Mouse (Mus musculus) CH12.LX (cell line): ENCODE results near the gene Tulp2. TPM values are rescaled to one million over a fixed set of nuclear protein-coding genes. Genes with fewer than 3 reads are reported as not detected.

Experiments
- DNase-seq: peaks from one replicate; pipeline ENCODE4 v3.0.0-alpha.2; 2013; ENCODE audit errors: extremely low read depth
- H3K27ac ChIP-seq: 2 replicates; pipeline ENCODE4 v1.5.1; 2012; ENCODE audit warnings: low read depth, mild to moderate bottlenecking, control low read depth, moderate library complexity; ENCODE audit not compliant: insufficient read depth
- H3K27me3 ChIP-seq: replicated peaks from 2 replicates; pipeline ENCODE3; 2012; ENCODE audit warnings: inconsistent platforms
- H3K36me3 ChIP-seq, 2 experiments: replicated peaks in 1 of 2; 2 replicates each; pipeline versions ENCODE3 to v1.6.1; 2012; ENCODE audit warnings: inconsistent platforms in 1 of 2, low read length in 1 of 2, mild to moderate bottlenecking in 1 of 2, mixed read lengths in 1 of 2, moderate library complexity in 1 of 2; ENCODE audit not compliant: control insufficient read depth in 1 of 2, insufficient read depth in 1 of 2
- H3K4me1 ChIP-seq, 2 experiments: 2 replicates each; pipeline ENCODE4 v1.6.1; 2012; ENCODE audit warnings: inconsistent platforms in 1 of 2, moderate library complexity in 1 of 2; ENCODE audit not compliant: insufficient read depth in 2 of 2, control insufficient read depth in 1 of 2
- H3K4me2 ChIP-seq: 2 replicates; pipeline ENCODE4 v1.6.1; 2012; ENCODE audit warnings: low read depth, mild to moderate bottlenecking, control low read depth; ENCODE audit not compliant: poor library complexity, insufficient read depth, severe bottlenecking
- H3K4me3 ChIP-seq, 3 experiments: fragments of 150-350 bp in 1 of 3; sonication (generic) in 1 of 3; replicated peaks in 1 of 3; 2 replicates each; pipeline versions ENCODE3 to v1.5.1; 2011 to 2012; ENCODE audit warnings: low read depth in 2 of 3, low read length in 2 of 3, mild to moderate bottlenecking in 2 of 3, moderate library complexity in 2 of 3, control low read depth in 1 of 3, improper control_type of control experiment in 1 of 3, inconsistent platforms in 1 of 3, mixed read lengths in 1 of 3; ENCODE audit not compliant: poor library complexity in 1 of 3
- H3K79me2 ChIP-seq: replicated peaks from 2 replicates; pipeline ENCODE4 v1.6.1; 2012; ENCODE audit warnings: mild to moderate bottlenecking, moderate library complexity; ENCODE audit not compliant: control insufficient read depth, poor library complexity, insufficient read depth, severe bottlenecking; ENCODE audit errors: extremely low read depth
- H3K9ac ChIP-seq: 2 replicates; pipeline ENCODE4 v1.6.1; 2012; ENCODE audit warnings: low read depth, mild to moderate bottlenecking, control low read depth, moderate library complexity; ENCODE audit not compliant: insufficient read depth
- H3K9me3 ChIP-seq: replicated peaks from 2 replicates; pipeline ENCODE3; 2012; ENCODE audit warnings: low read length, inconsistent platforms, mixed read lengths
- BHLHE40 ChIP-seq: IDR thresholded peaks from 2 replicates; pipeline ENCODE4 v1.6.1; 2011; ENCODE audit warnings: mild to moderate bottlenecking, low read depth, low read length, improper control_type of control experiment
- E2F4 ChIP-seq: IDR thresholded peaks from 2 replicates; pipeline ENCODE4 v1.6.1; 2011; ENCODE audit warnings: low read depth, low read length, improper control_type of control experiment; ENCODE audit not compliant: insufficient replicate concordance
- ETS1 ChIP-seq: conservative IDR thresholded peaks from 2 replicates; pipeline ENCODE4 v1.6.1; 2012; ENCODE audit warnings: low read depth, mild to moderate bottlenecking, inconsistent platforms, low read length, improper control_type of control experiment, moderate library complexity
- GABPA ChIP-seq: IDR thresholded peaks from 2 replicates; pipeline ENCODE4 v1.6.1; 2012; ENCODE audit warnings: low read depth, low read length, improper control_type of control experiment, inconsistent platforms; ENCODE audit not compliant: insufficient replicate concordance
- HCFC1 ChIP-seq: IDR thresholded peaks from 2 replicates; pipeline ENCODE4 v1.6.1; 2012; ENCODE audit warnings: low read depth, mild to moderate bottlenecking, inconsistent platforms, low read length, improper control_type of control experiment
- IRF4 ChIP-seq: IDR thresholded peaks from 2 replicates; pipeline ENCODE4 v1.6.1; 2014; ENCODE audit warnings: low read depth, mild to moderate bottlenecking, inconsistent platforms, low read length, improper control_type of control experiment
- JUN ChIP-seq: IDR thresholded peaks from 2 replicates; pipeline ENCODE4 v1.6.1; 2011; ENCODE audit warnings: low read depth, mild to moderate bottlenecking, low read length, improper control_type of control experiment, moderate library complexity; ENCODE audit not compliant: insufficient read depth
- MAZ ChIP-seq: IDR thresholded peaks from 2 replicates; pipeline ENCODE4 v1.6.1; 2012; ENCODE audit warnings: low read depth, mild to moderate bottlenecking, inconsistent platforms, low read length, improper control_type of control experiment, moderate library complexity
- MYC ChIP-seq: IDR thresholded peaks from 2 replicates; pipeline ENCODE4 v1.6.1; 2011; ENCODE audit warnings: low read depth, mild to moderate bottlenecking, improper control_type of control experiment, low read length
- POLR2A ChIP-seq: IDR thresholded peaks from 2 replicates; pipeline ENCODE4 v1.6.1; 2011; ENCODE audit warnings: low read depth, mild to moderate bottlenecking, improper control_type of control experiment, low read length
- POLR2AphosphoS2 ChIP-seq: IDR thresholded peaks from 2 replicates; pipeline ENCODE4 v1.6.1; 2011; ENCODE audit warnings: low read depth, low read length, improper control_type of control experiment
- SIN3A ChIP-seq: IDR thresholded peaks from 2 replicates; pipeline ENCODE4 v1.6.1; 2012; ENCODE audit warnings: low read length, improper control_type of control experiment, inconsistent platforms
- SMC3 ChIP-seq: IDR thresholded peaks from 2 replicates; pipeline ENCODE4 v1.6.1; 2011; ENCODE audit warnings: low read depth, low read length, improper control_type of control experiment
- TCF12 ChIP-seq: IDR thresholded peaks from 2 replicates; pipeline ENCODE4 v1.6.1; 2014; ENCODE audit warnings: low read depth, mild to moderate bottlenecking, inconsistent platforms, low read length, improper control_type of control experiment
- ZKSCAN1 ChIP-seq: IDR thresholded peaks from 2 replicates; pipeline ENCODE4 v1.6.1; 2012; ENCODE audit warnings: low read depth, inconsistent platforms, low read length, improper control_type of control experiment, borderline replicate concordance
- ZNF384 ChIP-seq: IDR thresholded peaks from 2 replicates; pipeline ENCODE4 v1.6.1; 2012; ENCODE audit warnings: low read depth, low read length, improper control_type of control experiment, inconsistent platforms
- dilution Hi-C: fragments of 300-500 bp; cut with MboI; formaldehyde crosslinking; loops from 2 replicates; pipeline ENCODE4 v1.14.3; 2020; ENCODE audit warnings: low sequenced_read_pairs; ENCODE audit not compliant: extremely low pct_unique_long_range_greater_than_20kb, extremely low pct_ligation_motif_present
- in situ Hi-C: fragments of 300-500 bp; cut with MboI; formaldehyde crosslinking; loops from 3 replicates; pipeline ENCODE4 v1.14.3; 2019; ENCODE audit warnings: low sequenced_read_pairs, low pct_ligation_motif_present, low pct_unique_long_range_greater_than_20kb, mixed read lengths
- polyA plus RNA-seq: library from polyadenylated mRNA; unstranded; fragments of >175 nt; gene quantifications from 2 replicates; pipeline ENCODE4 v1.2.1, GENCODE M21; 2012; ENCODE audit warnings: low read depth; ENCODE audit not compliant: insufficient read length
- total RNA-seq, 2 experiments: library from RNA; depleted of rRNA; stranded (reverse); fragments of 300-350 nt in 1 of 2; fragments of >200 nt in 1 of 2; gene quantifications; 2 replicates each; pipeline ENCODE4 v1.2.3; 2012 to 2014

Gene Tulp2
- total and polyA plus RNA-seq, 3 experiments: 0.13 TPM; not detected in 2

GRCm38 (mm10) chr7:45443526-45444420 lies 37.9 kb upstream of the Tulp2 start:
- Histone ChIP-seq H3K27ac (no peak overlapping the region), H3K9me3 (no peaks in the 10 kb centered on the region), H3K27me3 (no peaks in the 10 kb centered on the region), H3K4me2 (no peak overlapping the region), H3K36me3 (peaks cover 35 to 73% of the 10 kb centered on the region in 2 experiments), H3K4me1 (peaks cover 2 to 13% of the 10 kb centered on the region in 2 experiments; a peak in 3 of 4 replicates), H3K9ac (no peak overlapping the region), H3K79me2 (no peaks in the 10 kb centered on the region), H3K4me3 (no peak overlapping the region)
- DNase-seq: no peak
- dilution Hi-C loops (no loop called here), in situ Hi-C loops (no loop called here)
- TF ChIP-seq SMC3 (no peak), POLR2A (no peak), JUN (no peak), POLR2AphosphoS2 (no peak), SIN3A (no peak), TCF12 (no peak), GABPA (no peak), ZNF384 (no peak), E2F4 (no peak), ETS1 (no peak), MYC (no peak), IRF4 (no peak), ZKSCAN1 (no peak), BHLHE40 (no peak)

GRCm38 (mm10) chr7:45446589-45446988 lies 35.1 kb upstream of the Tulp2 start:
- Histone ChIP-seq H3K9ac (no peak overlapping the region), H3K4me1 (peaks cover 2 to 16% of the 10 kb centered on the region in 2 experiments)
- no peak for TF ChIP-seq MAZ
- TF ChIP-seq HCFC1: peak; percentile 61
- TF ChIP-seq, all 38 proteins: peak for 1
- in situ Hi-C loops: no loop called here
- H3K79me2 ChIP-seq: no peaks in the 10 kb centered on the region
- no peak for DNase-seq
- no peak overlapping the region for H3K4me2 ChIP-seq
- H3K27me3 ChIP-seq: no peaks in the 10 kb centered on the region
- dilution Hi-C loops: no loop called here
- peaks cover 35 to 64% of the 10 kb centered on the region in 2 experiments for H3K36me3 ChIP-seq
- H3K9me3 ChIP-seq: no peaks in the 10 kb centered on the region
- no peak overlapping the region for H3K27ac ChIP-seq
- H3K4me3 ChIP-seq: no peak overlapping the region
